In the genomic region with DNA sequence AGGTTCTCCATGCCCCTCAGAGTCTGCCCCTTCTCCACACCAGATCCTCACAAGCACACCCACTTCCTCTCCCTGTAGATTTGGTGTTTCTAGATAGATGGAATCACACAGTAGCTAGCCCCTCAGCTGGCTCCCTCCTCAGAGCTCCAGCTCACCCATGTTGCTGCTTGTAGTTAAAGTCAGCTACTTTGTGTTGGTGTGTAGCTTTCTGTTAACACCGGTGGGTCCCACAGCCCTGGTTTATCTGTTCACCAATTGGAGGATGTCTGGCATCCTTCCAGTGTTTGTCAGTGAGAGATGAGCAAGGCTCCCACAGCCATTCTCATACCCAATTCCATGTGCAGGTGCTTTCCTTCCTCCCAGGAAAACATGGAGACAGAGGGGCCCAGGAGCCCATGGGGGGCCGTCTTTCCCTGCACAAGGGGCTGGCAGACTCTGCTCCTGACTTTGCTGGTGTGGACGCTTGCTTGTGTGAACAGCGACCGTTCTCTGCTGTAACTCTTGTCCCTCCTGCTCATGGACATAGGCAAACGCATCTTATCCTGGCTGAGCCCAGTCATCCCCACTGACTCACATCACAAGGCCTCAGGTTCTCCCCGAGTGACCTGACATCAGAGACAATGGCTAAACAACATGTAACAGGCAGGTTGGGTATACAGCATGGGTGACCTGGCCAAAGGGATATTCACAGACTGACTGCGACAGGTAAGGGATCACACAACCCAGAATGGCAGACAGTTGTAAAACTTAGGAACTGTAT, we compare ENCODE assay signal across 20 mouse cellular contexts.
A peak's percentile ranks its signal among the peaks of the same experiment; 100 is the strongest.
DNase-seq lines count a peak whose midpoint lies in the region; ATAC-seq and TF ChIP-seq lines count a peak whose summit lies in the region.
"Had no signal": no experiment of that assay in that cellular context is flagged by ENCODE, and none has a peak within 500 bp of the region (broad histone marks: within the 10 kb centered on the region; RNA-seq: fewer than 3 reads in every experiment).

No protein-coding gene starts in this region.

- no peak overlapping the region for H3K4me3 ChIP-seq in hindbrain, embryonic 12.5 days
- H3K4me3 ChIP-seq in hindbrain, postnatal 0 days (ENCODE audit: low read length) = no peak overlapping the region
- H3K4me3 ChIP-seq in stomach, embryonic 16.5 days (replicated peaks; ENCODE audit: low read length) = no peak overlapping the region
- no peak overlapping the region for H3K4me3 ChIP-seq in stomach, postnatal 0 days (ENCODE audit: low read depth, low read length)
- no peak overlapping the region for H3K4me3 ChIP-seq in lung, postnatal 0 days (ENCODE audit: low read depth, low read length)
- H3K4me3 ChIP-seq: forebrain, embryonic 10.5 days; heart, embryonic 12.5 days; liver, embryonic 15.5 days; stomach, embryonic 15.5 days had no signal

- H3K4me1 ChIP-seq in hindbrain, embryonic 12.5 days = peaks cover 38% of the 10 kb centered on the region
- peaks cover 8% of the 10 kb centered on the region; the same call in 1 of the 2 replicates for H3K4me1 ChIP-seq in hindbrain, postnatal 0 days (ENCODE audit: insufficient read depth, low read length)
- peaks cover 31% of the 10 kb centered on the region for H3K4me1 ChIP-seq in stomach, embryonic 16.5 days (ENCODE audit: control insufficient read depth, insufficient read depth, low read length)
- peaks cover 6% of the 10 kb centered on the region for H3K4me1 ChIP-seq in stomach, postnatal 0 days (replicated peaks; ENCODE audit: control insufficient read depth, insufficient read depth)
- peaks cover 8% of the 10 kb centered on the region for H3K4me1 ChIP-seq in lung, postnatal 0 days (ENCODE audit: insufficient read depth, low read depth, low read length)

- H3K9ac ChIP-seq in hindbrain, embryonic 12.5 days = no peak overlapping the region
- no peak overlapping the region for H3K9ac ChIP-seq in hindbrain, postnatal 0 days (replicated peaks; ENCODE audit: low read length)
- H3K9ac ChIP-seq in stomach, embryonic 16.5 days (ENCODE audit: low read length) = no peak overlapping the region
- H3K9ac ChIP-seq in stomach, postnatal 0 days (ENCODE audit: low read length) = no peak overlapping the region
- no peak overlapping the region for H3K9ac ChIP-seq in lung, postnatal 0 days (replicated peaks; ENCODE audit: low read depth)
- H3K9ac ChIP-seq: forebrain, postnatal 0 days; heart, embryonic 12.5 days; liver, embryonic 15.5 days; stomach, embryonic 15.5 days had no signal

- H3K4me2 ChIP-seq in hindbrain, embryonic 12.5 days (replicated peaks) = no peak overlapping the region
- H3K4me2 ChIP-seq in hindbrain, postnatal 0 days (ENCODE audit: low read depth, low read length) = no peak overlapping the region
- no peak overlapping the region for H3K4me2 ChIP-seq in stomach, embryonic 16.5 days (ENCODE audit: low read depth, low read length)
- H3K4me2 ChIP-seq in stomach, postnatal 0 days (replicated peaks; ENCODE audit: low read depth) = no peak overlapping the region
- H3K4me2 ChIP-seq in lung, postnatal 0 days (replicated peaks; ENCODE audit: low read depth, low read length) = no peak overlapping the region
- H3K4me2 ChIP-seq: heart, embryonic 12.5 days; liver, embryonic 15.5 days; stomach, embryonic 15.5 days had no signal

- 82% methylated on average over 8 of the region's 8 CpGs for WGBS in hindbrain, embryonic 12.5 days
- WGBS in hindbrain, postnatal 0 days = 63% methylated on average over 8 of the region's 8 CpGs
- 71% methylated on average over 8 of the region's 8 CpGs for WGBS in stomach, embryonic 16.5 days
- WGBS in stomach, postnatal 0 days = 67% methylated on average over 8 of the region's 8 CpGs
- 73% methylated on average over 8 of the region's 8 CpGs for WGBS in lung, postnatal 0 days

- H3K9me3 ChIP-seq in hindbrain, embryonic 12.5 days (replicated peaks) = no peaks in the 10 kb centered on the region
- H3K9me3 ChIP-seq in hindbrain, postnatal 0 days (ENCODE audit: low read length) = no peaks in the 10 kb centered on the region
- no peaks in the 10 kb centered on the region for H3K9me3 ChIP-seq in stomach, embryonic 16.5 days (replicated peaks; ENCODE audit: control insufficient read depth, low read length)
- H3K9me3 ChIP-seq in stomach, postnatal 0 days (ENCODE audit: control insufficient read depth, low read length) = no peaks in the 10 kb centered on the region
- no peaks in the 10 kb centered on the region for H3K9me3 ChIP-seq in lung, postnatal 0 days (ENCODE audit: low read length)
- H3K9me3 ChIP-seq: forebrain, embryonic 10.5 days; heart, embryonic 12.5 days; liver, embryonic 15.5 days; stomach, embryonic 15.5 days had no signal

- TF ChIP-seq CTCF in hindbrain, postnatal 0 days (IDR thresholded peaks at IDR 0.05; ENCODE audit: low read depth) = no peak
- no peak for TF ChIP-seq CTCF in stomach, postnatal 0 days (IDR thresholded peaks at IDR 0.05; ENCODE audit: low read depth)
- no peak for TF ChIP-seq CTCF in lung, postnatal 0 days (IDR thresholded peaks at IDR 0.05)

- TF ChIP-seq EP300 in stomach, postnatal 0 days (optimal IDR thresholded peaks at IDR 0.05) = no peak
- TF ChIP-seq EP300 in lung, postnatal 0 days (IDR thresholded peaks at IDR 0.05) = no peak

- H3K27ac ChIP-seq in hindbrain, embryonic 12.5 days = 0 out of 2 replicates have a peak overlapping the region, but pooled peaks have one; percentile 12
- no peak overlapping the region for H3K27ac ChIP-seq in hindbrain, postnatal 0 days
- H3K27ac ChIP-seq in stomach, embryonic 16.5 days (ENCODE audit: low read length) = peak overlapping the region; percentile 6; the same call in 1 of the 2 replicates
- H3K27ac ChIP-seq in stomach, postnatal 0 days (replicated peaks) = no peak overlapping the region
- no peak overlapping the region for H3K27ac ChIP-seq in lung, postnatal 0 days (ENCODE audit: low read length)
- H3K27ac ChIP-seq: forebrain, embryonic 10.5 days; liver, embryonic 15.5 days; stomach, embryonic 15.5 days had no signal

- ATAC-seq in hindbrain, embryonic 12.5 days (ENCODE audit: low FRiP score) = no peak
- no peak for ATAC-seq in hindbrain, postnatal 0 days
- ATAC-seq in stomach, embryonic 16.5 days (ENCODE audit: insufficient read depth, low FRiP score) = no peak
- no peak for ATAC-seq in stomach, postnatal 0 days (ENCODE audit: low FRiP score, low TSS enrichment)
- no peak for ATAC-seq in lung, postnatal 0 days
- ATAC-seq: forebrain, postnatal 0 days; midbrain, embryonic 16.5 days had no signal

- H3K36me3 ChIP-seq in hindbrain, embryonic 12.5 days = no peaks in the 10 kb centered on the region
- no peaks in the 10 kb centered on the region for H3K36me3 ChIP-seq in hindbrain, postnatal 0 days (ENCODE audit: insufficient read depth, low read length)
- H3K36me3 ChIP-seq in stomach, embryonic 16.5 days (ENCODE audit: control insufficient read depth, insufficient read depth, low read length) = no peaks in the 10 kb centered on the region
- H3K36me3 ChIP-seq in stomach, postnatal 0 days (ENCODE audit: control insufficient read depth, insufficient read depth, low read length) = no peaks in the 10 kb centered on the region
- H3K36me3 ChIP-seq in lung, postnatal 0 days (ENCODE audit: insufficient read depth, low read length) = no peaks in the 10 kb centered on the region
- H3K36me3 ChIP-seq: forebrain, embryonic 10.5 days; heart, embryonic 12.5 days; liver, embryonic 15.5 days; stomach, embryonic 15.5 days had no signal

- no peaks in the 10 kb centered on the region for H3K27me3 ChIP-seq in hindbrain, embryonic 12.5 days
- no peaks in the 10 kb centered on the region for H3K27me3 ChIP-seq in hindbrain, postnatal 0 days (ENCODE audit: insufficient read depth, low read length)
- H3K27me3 ChIP-seq in stomach, embryonic 16.5 days (ENCODE audit: control insufficient read depth, insufficient read depth, low read length) = no peaks in the 10 kb centered on the region
- H3K27me3 ChIP-seq in stomach, postnatal 0 days (ENCODE audit: control insufficient read depth, insufficient read depth, low read length) = no peaks in the 10 kb centered on the region
- no peaks in the 10 kb centered on the region for H3K27me3 ChIP-seq in lung, postnatal 0 days (replicated peaks; ENCODE audit: insufficient read depth, low read length)
- H3K27me3 ChIP-seq: heart, embryonic 12.5 days; liver, embryonic 15.5 days; stomach, embryonic 15.5 days had no signal

- DNase-seq in adrenal gland, postnatal 14 days = peak; percentile 48
- no peak for DNase-seq in adrenal gland, postnatal 10 days
- DNase-seq in hindbrain, postnatal 0 days (ENCODE audit: low spot score) = no peak
- no peak for DNase-seq in stomach, postnatal 0 days (ENCODE audit: low spot score)
- no peak for DNase-seq in lung, postnatal 0 days (ENCODE audit: low spot score)
- DNase-seq: cerebellum, postnatal 36 days; forebrain, postnatal 0 days; heart, postnatal 14 days; kidney, adult 8-10 months; kidney, postnatal 25 days; lung, postnatal 14 days; spleen, adult 18-20 months; thymus, postnatal 14 days had no signal

Comparison
In these comparisons a context has a peak if more than half of its experiments do, and no peak if none do; other contexts are left out.
1. H3K27ac ChIP-seq: peak in hindbrain, embryonic 12.5 days (single experiment) and stomach, embryonic 16.5 days (single experiment); none in hindbrain, postnatal 0 days (single experiment), stomach, postnatal 0 days (single experiment) and lung, postnatal 0 days (single experiment).